Mouse (Mus musculus): ENCODE results near the gene Phf1.

DNA sequence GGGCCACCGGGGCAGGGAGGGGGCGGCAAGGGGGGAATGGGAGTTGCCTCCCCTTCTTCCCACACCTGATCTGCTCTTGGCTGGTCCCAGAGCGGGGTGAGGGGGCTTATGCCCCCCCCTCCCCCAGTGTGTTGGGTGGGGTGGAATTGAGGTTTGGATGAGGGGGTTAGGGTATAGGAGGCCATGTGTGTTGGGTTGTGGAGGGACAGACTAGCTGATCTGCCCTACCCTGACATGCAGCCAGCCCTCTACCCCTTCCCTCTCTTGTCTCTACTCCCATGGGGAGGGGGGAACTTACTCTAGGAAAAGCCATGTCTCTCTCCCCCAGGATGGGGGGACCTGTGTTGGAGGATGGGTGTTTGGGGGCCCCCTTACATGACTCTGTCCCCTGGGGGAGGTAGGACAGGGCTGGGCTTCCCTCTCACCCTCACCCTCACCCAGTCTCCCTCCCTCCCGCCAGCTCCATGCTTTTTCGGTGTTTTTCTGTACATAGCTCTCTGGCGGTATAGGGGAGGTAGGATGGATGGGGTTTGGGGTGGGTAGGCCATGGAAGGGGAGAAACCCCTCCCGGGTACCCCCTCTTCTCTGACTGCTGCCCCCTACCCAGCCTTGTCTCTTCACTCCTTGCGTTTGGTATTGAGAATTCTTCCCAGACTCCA lies 38.5 kb downstream of the Phf1 start:
- TF ChIP-seq CTCF (IDR thresholded peaks at IDR 0.05; ENCODE audit: low read depth) = no peak
- no peak for TF ChIP-seq EP300 (IDR thresholded peaks at IDR 0.05; ENCODE audit: low read depth)

Measured in liver, postnatal 0 days (tissue).